Mouse (Mus musculus): ENCODE results near the gene Hivep3. TPM values are rescaled to one million over a fixed set of nuclear protein-coding genes. Genes with fewer than 3 reads are reported as not detected.

The Hivep3 gene
- polyA plus RNA-seq, 1 experiment = 1.7 TPM

- no peaks in the 10 kb centered on the region for H3K36me3 ChIP-seq (ENCODE audit: control insufficient read depth, insufficient read depth, low read length)
- no peak overlapping the region for H3K27ac ChIP-seq (ENCODE audit: control insufficient read depth, insufficient read depth, low read depth, low read length)
- H3K27me3 ChIP-seq (ENCODE audit: control insufficient read depth, insufficient read depth, low read length) = no peaks in the 10 kb centered on the region
- H3K4me3 ChIP-seq (ENCODE audit: control insufficient read depth, low read depth, low read length) = no peak overlapping the region
- no peak for TF ChIP-seq POLR2A (IDR thresholded peaks at IDR 0.05; ENCODE audit: control insufficient read depth, low read depth, low read length)
- no peak for TF ChIP-seq CTCF (IDR thresholded peaks at IDR 0.05; ENCODE audit: control insufficient read depth, insufficient read depth, insufficient replicate concordance, low read depth, low read length)
- no peaks in the 10 kb centered on the region for H3K4me1 ChIP-seq (ENCODE audit: control insufficient read depth, insufficient read depth, low read length)
These were observed 140.4 kb downstream of the Hivep3 start for GRCm38 (mm10) chr4:119873935-119874334.

- no peak overlapping the region for H3K4me3 ChIP-seq (ENCODE audit: control insufficient read depth, low read depth, low read length)
- no peaks in the 10 kb centered on the region for H3K36me3 ChIP-seq (ENCODE audit: control insufficient read depth, insufficient read depth, low read length)
- no peaks in the 10 kb centered on the region for H3K4me1 ChIP-seq (ENCODE audit: control insufficient read depth, insufficient read depth, low read length)
- H3K27me3 ChIP-seq (ENCODE audit: control insufficient read depth, insufficient read depth, low read length) = no peaks in the 10 kb centered on the region
- no peak overlapping the region for H3K27ac ChIP-seq (ENCODE audit: control insufficient read depth, insufficient read depth, low read depth, low read length)
- TF ChIP-seq CTCF (IDR thresholded peaks at IDR 0.05; ENCODE audit: control insufficient read depth, insufficient read depth, insufficient replicate concordance, low read depth, low read length) (no peak), POLR2A (IDR thresholded peaks at IDR 0.05; ENCODE audit: control insufficient read depth, low read depth, low read length) (no peak)
These were observed 142.0 kb downstream of the Hivep3 start for GRCm38 (mm10) chr4:119875592-119875991.

GRCm38 (mm10) chr4:119876535-119877160 lies 143.1 kb downstream of the Hivep3 start:
- Histone ChIP-seq H3K4me3 (ENCODE audit: control insufficient read depth, low read depth, low read length) (no peak overlapping the region), H3K4me1 (ENCODE audit: control insufficient read depth, insufficient read depth, low read length) (no peaks in the 10 kb centered on the region), H3K36me3 (ENCODE audit: control insufficient read depth, insufficient read depth, low read length) (no peaks in the 10 kb centered on the region), H3K27me3 (ENCODE audit: control insufficient read depth, insufficient read depth, low read length) (no peaks in the 10 kb centered on the region), H3K27ac (ENCODE audit: control insufficient read depth, insufficient read depth, low read depth, low read length) (no peak overlapping the region)
- TF ChIP-seq CTCF (IDR thresholded peaks at IDR 0.05; ENCODE audit: control insufficient read depth, insufficient read depth, insufficient replicate concordance, low read depth, low read length) (no peak), POLR2A (IDR thresholded peaks at IDR 0.05; ENCODE audit: control insufficient read depth, low read depth, low read length) (no peak)

- no peaks in the 10 kb centered on the region for H3K4me1 ChIP-seq (ENCODE audit: control insufficient read depth, insufficient read depth, low read length)
- H3K27ac ChIP-seq (ENCODE audit: control insufficient read depth, insufficient read depth, low read depth, low read length) = no peak overlapping the region
- no peak for TF ChIP-seq CTCF (IDR thresholded peaks at IDR 0.05; ENCODE audit: control insufficient read depth, insufficient read depth, insufficient replicate concordance, low read depth, low read length)
- no peak for TF ChIP-seq POLR2A (IDR thresholded peaks at IDR 0.05; ENCODE audit: control insufficient read depth, low read depth, low read length)
- H3K36me3 ChIP-seq (ENCODE audit: control insufficient read depth, insufficient read depth, low read length) = no peaks in the 10 kb centered on the region
- no peaks in the 10 kb centered on the region for H3K27me3 ChIP-seq (ENCODE audit: control insufficient read depth, insufficient read depth, low read length)
- H3K4me3 ChIP-seq (ENCODE audit: control insufficient read depth, low read depth, low read length) = no peak overlapping the region
These were observed 144.6 kb downstream of the Hivep3 start for GRCm38 (mm10) chr4:119878218-119878617.

GRCm38 (mm10) chr4:119879671-119880070 lies 146.1 kb downstream of the Hivep3 start:
- H3K27me3 ChIP-seq (ENCODE audit: control insufficient read depth, insufficient read depth, low read length) = no peaks in the 10 kb centered on the region
- TF ChIP-seq CTCF (IDR thresholded peaks at IDR 0.05; ENCODE audit: control insufficient read depth, insufficient read depth, insufficient replicate concordance, low read depth, low read length) (no peak), POLR2A (IDR thresholded peaks at IDR 0.05; ENCODE audit: control insufficient read depth, low read depth, low read length) (no peak)
- H3K27ac ChIP-seq (ENCODE audit: control insufficient read depth, insufficient read depth, low read depth, low read length) = no peak overlapping the region
- no peaks in the 10 kb centered on the region for H3K4me1 ChIP-seq (ENCODE audit: control insufficient read depth, insufficient read depth, low read length)
- H3K36me3 ChIP-seq (ENCODE audit: control insufficient read depth, insufficient read depth, low read length) = no peaks in the 10 kb centered on the region
- no peak overlapping the region for H3K4me3 ChIP-seq (ENCODE audit: control insufficient read depth, low read depth, low read length)

- Histone ChIP-seq H3K4me1 (ENCODE audit: control insufficient read depth, insufficient read depth, low read length) (no peaks in the 10 kb centered on the region), H3K4me3 (ENCODE audit: control insufficient read depth, low read depth, low read length) (no peak overlapping the region), H3K27ac (ENCODE audit: control insufficient read depth, insufficient read depth, low read depth, low read length) (no peak overlapping the region), H3K36me3 (ENCODE audit: control insufficient read depth, insufficient read depth, low read length) (no peaks in the 10 kb centered on the region), H3K27me3 (ENCODE audit: control insufficient read depth, insufficient read depth, low read length) (no peaks in the 10 kb centered on the region)
- TF ChIP-seq POLR2A (IDR thresholded peaks at IDR 0.05; ENCODE audit: control insufficient read depth, low read depth, low read length) (no peak), CTCF (IDR thresholded peaks at IDR 0.05; ENCODE audit: control insufficient read depth, insufficient read depth, insufficient replicate concordance, low read depth, low read length) (no peak)
These were observed 146.7 kb downstream of the Hivep3 start for GRCm38 (mm10) chr4:119880270-119880669.

- no peaks in the 10 kb centered on the region for H3K27me3 ChIP-seq (ENCODE audit: control insufficient read depth, insufficient read depth, low read length)
- H3K4me3 ChIP-seq (ENCODE audit: control insufficient read depth, low read depth, low read length) = no peak overlapping the region
- no peaks in the 10 kb centered on the region for H3K36me3 ChIP-seq (ENCODE audit: control insufficient read depth, insufficient read depth, low read length)
- TF ChIP-seq POLR2A (IDR thresholded peaks at IDR 0.05; ENCODE audit: control insufficient read depth, low read depth, low read length) (no peak), CTCF (IDR thresholded peaks at IDR 0.05; ENCODE audit: control insufficient read depth, insufficient read depth, insufficient replicate concordance, low read depth, low read length) (no peak)
- H3K4me1 ChIP-seq (ENCODE audit: control insufficient read depth, insufficient read depth, low read length) = no peaks in the 10 kb centered on the region
- H3K27ac ChIP-seq (ENCODE audit: control insufficient read depth, insufficient read depth, low read depth, low read length) = no peak overlapping the region
These were observed 147.7 kb downstream of the Hivep3 start for GRCm38 (mm10) chr4:119881292-119881691.
